Mouse (Mus musculus) MEL (cell line): ENCODE results near the gene Creld2. TPM values are rescaled to one million over a fixed set of nuclear protein-coding genes. Genes with fewer than 3 reads are reported as not detected.
"Not testable (repeated sequence)": the region's sequence is repeated elsewhere in the genome, so short reads cannot be mapped to it uniquely, and the experiment has no call there.

ENCODE experiments used
- DNase-seq: peaks from one replicate; pipeline ENCODE4 v3.0.0; 2011; ENCODE audit warnings: low read depth, low spot score
- H3K27ac ChIP-seq: 2 replicates; pipeline ENCODE4 v1.5.1; 2012; ENCODE audit warnings: low read depth, mild to moderate bottlenecking, control low read depth, low read length, moderate library complexity; ENCODE audit not compliant: control insufficient read depth
- H3K27me3 ChIP-seq, 2 experiments: fragments of 150-350 bp in 1 of 2; sonication (generic) in 1 of 2; 2 replicates each; pipeline ENCODE4 v1.6.1; 2012; ENCODE audit warnings: low read length in 2 of 2, mild to moderate bottlenecking in 2 of 2, improper control_type of control experiment in 1 of 2, moderate library complexity in 1 of 2; ENCODE audit not compliant: insufficient read depth in 2 of 2, control insufficient read depth in 1 of 2
- H3K36me3 ChIP-seq, 2 experiments: 2 replicates each; pipeline ENCODE4 v1.6.1; 2012 to 2014; ENCODE audit warnings: low read length in 2 of 2, improper control_type of control experiment in 1 of 2, inconsistent platforms in 1 of 2, mild to moderate bottlenecking in 1 of 2; ENCODE audit not compliant: insufficient read depth in 2 of 2, control insufficient read depth in 1 of 2
- H3K4me1 ChIP-seq, 2 experiments: fragments of 150-350 bp in 1 of 2; sonication (generic) in 1 of 2; 2 replicates each; pipeline ENCODE4 v1.6.1; 2012; ENCODE audit warnings: low read length in 2 of 2, improper control_type of control experiment in 1 of 2, mild to moderate bottlenecking in 1 of 2; ENCODE audit not compliant: insufficient read depth in 2 of 2, control insufficient read depth in 1 of 2
- H3K4me3 ChIP-seq, 2 experiments: fragments of 150-350 bp in 1 of 2; sonication (generic) in 1 of 2; 2 replicates each; pipeline ENCODE4 v1.5.1; 2012; ENCODE audit warnings: low read depth in 2 of 2, low read length in 2 of 2, mild to moderate bottlenecking in 2 of 2, moderate library complexity in 2 of 2, control low read depth in 1 of 2, improper control_type of control experiment in 1 of 2; ENCODE audit not compliant: control insufficient read depth in 1 of 2, insufficient read depth in 1 of 2
- H3K79me2 ChIP-seq: 2 replicates; pipeline ENCODE4 v1.6.1; 2012; ENCODE audit warnings: mild to moderate bottlenecking, low read length, moderate library complexity; ENCODE audit not compliant: control insufficient read depth, poor library complexity, insufficient read depth
- H3K9ac ChIP-seq: 2 replicates; pipeline ENCODE4 v1.6.1; 2012; ENCODE audit warnings: low read depth, mild to moderate bottlenecking, control low read depth, low read length, moderate library complexity; ENCODE audit not compliant: control insufficient read depth, poor library complexity, severe bottlenecking
- H3K9me3 ChIP-seq: fragments of 150-350 bp; sonication (generic); replicated peaks from 2 replicates; pipeline ENCODE4 v1.6.1; 2012; ENCODE audit warnings: mild to moderate bottlenecking, low read length, improper control_type of control experiment, moderate library complexity; ENCODE audit not compliant: insufficient read depth
- BHLHE40 ChIP-seq: IDR thresholded peaks from 2 replicates; pipeline ENCODE4 v1.6.1; 2012; ENCODE audit warnings: low read depth, mild to moderate bottlenecking, inconsistent platforms, low read length, improper control_type of control experiment, borderline replicate concordance
- CHD1 ChIP-seq: IDR thresholded peaks from 2 replicates; pipeline ENCODE4 v1.6.1; 2012; ENCODE audit warnings: low read depth, mild to moderate bottlenecking, inconsistent platforms, low read length, improper control_type of control experiment
- CHD2 ChIP-seq: IDR thresholded peaks from 2 replicates; pipeline ENCODE4 v1.6.1; 2011; ENCODE audit warnings: low read length, improper control_type of control experiment
- CTCF ChIP-seq, 3 experiments: IDR thresholded peaks in 2 of 3; conservative IDR thresholded peaks in 1 of 3; 2 replicates each; pipeline ENCODE4 v1.5.1; 2011 to 2012; ENCODE audit warnings: low read length in 3 of 3, low read depth in 2 of 3, mild to moderate bottlenecking in 2 of 3, improper control_type of control experiment in 1 of 3, inconsistent platforms in 1 of 3, mixed read lengths in 1 of 3, moderate library complexity in 1 of 3; ENCODE audit not compliant: control insufficient read depth in 1 of 3, insufficient read depth in 1 of 3, poor library complexity in 1 of 3, severe bottlenecking in 1 of 3
- ELF1 ChIP-seq: IDR thresholded peaks from 2 replicates; pipeline ENCODE4 v1.6.1; 2014; ENCODE audit warnings: low read depth, mild to moderate bottlenecking, inconsistent platforms, low read length, improper control_type of control experiment, moderate library complexity
- ETS1 ChIP-seq: IDR thresholded peaks from 2 replicates; pipeline ENCODE4 v1.6.1; 2012; ENCODE audit warnings: low read depth, mild to moderate bottlenecking, inconsistent platforms, low read length, improper control_type of control experiment, moderate library complexity
- GATA1 ChIP-seq: IDR thresholded peaks from 2 replicates; pipeline ENCODE4 v1.6.1; 2011; ENCODE audit warnings: low read depth, low read length, improper control_type of control experiment
- HCFC1 ChIP-seq: IDR thresholded peaks from 2 replicates; pipeline ENCODE4 v1.6.1; 2012; ENCODE audit warnings: low read depth, mild to moderate bottlenecking, inconsistent platforms, low read length, improper control_type of control experiment, moderate library complexity
- MXI1 ChIP-seq: IDR thresholded peaks from 2 replicates; pipeline ENCODE4 v1.6.1; 2011; ENCODE audit warnings: mild to moderate bottlenecking, low read depth, low read length, improper control_type of control experiment
- NELFE ChIP-seq: IDR thresholded peaks from 2 replicates; pipeline ENCODE4 v1.6.1; 2011; ENCODE audit warnings: low read depth, low read length, improper control_type of control experiment
- RAD21 ChIP-seq: IDR thresholded peaks from 2 replicates; pipeline ENCODE4 v1.6.1; 2011; ENCODE audit warnings: mild to moderate bottlenecking, low read depth, low read length, improper control_type of control experiment
- SMC3 ChIP-seq: IDR thresholded peaks from 2 replicates; pipeline ENCODE4 v1.6.1; 2011; ENCODE audit warnings: low read depth, low read length, improper control_type of control experiment
- USF2 ChIP-seq, 2 experiments: IDR thresholded peaks; 2 replicates each; pipeline ENCODE4 v1.6.1; 2011 to 2012; ENCODE audit warnings: improper control_type of control experiment in 2 of 2, low read length in 2 of 2, borderline replicate concordance in 1 of 2, inconsistent platforms in 1 of 2, low read depth in 1 of 2, mild to moderate bottlenecking in 1 of 2; ENCODE audit not compliant: insufficient read depth in 1 of 2
- ZMIZ1 ChIP-seq: IDR thresholded peaks from 2 replicates; pipeline ENCODE4 v1.6.1; 2012; ENCODE audit warnings: low read depth, mild to moderate bottlenecking, inconsistent platforms, low read length, improper control_type of control experiment, moderate library complexity
- ZNF384 ChIP-seq: IDR thresholded peaks from 2 replicates; pipeline ENCODE4 v1.6.1; 2012; ENCODE audit warnings: low read depth, mild to moderate bottlenecking, inconsistent platforms, low read length, improper control_type of control experiment
- polyA plus RNA-seq, 2 experiments: library from polyadenylated mRNA; stranded (reverse) in 1 of 2; unstranded in 1 of 2; fragments of >175 nt in 1 of 2; fragments of >200 nt in 1 of 2; gene quantifications; 2 replicates each; pipeline versions ENCODE4 v1.2.1 to v1.2.4; 2012; ENCODE audit warnings: low replicate concordance in 2 of 2, low read depth in 1 of 2; ENCODE audit not compliant: insufficient read length in 2 of 2, insufficient read depth in 1 of 2, missing spikeins in 1 of 2
- total RNA-seq: library from RNA; depleted of rRNA; stranded (reverse); fragments of 300-350 nt; gene quantifications from 2 replicates; pipeline ENCODE4 v1.2.3, GENCODE M21; 2012

The Creld2 gene
- total and polyA plus RNA-seq, 3 experiments: 118 to 188 TPM; not detected in 1

- H3K4me3 ChIP-seq: no peak overlapping the region
- no peaks in the 10 kb centered on the region; the same call in 1 of the 2 replicates for H3K79me2 ChIP-seq
- peaks cover 0 to under 1% of the 10 kb centered on the region in 2 experiments; a peak in 1 of 4 replicates for H3K4me1 ChIP-seq
- TF ChIP-seq CHD2: no peak
- TF ChIP-seq USF2 (IDR thresholded peaks at IDR 0.05; ENCODE audit: borderline replicate concordance in 1 of 2, insufficient read depth in 1 of 2, low read depth in 1 of 2, low read length in 2 of 2): no peak
- no peak for TF ChIP-seq ETS1
- TF ChIP-seq GATA1: no peak
- TF ChIP-seq SMC3: no peak
- TF ChIP-seq ZMIZ1: no peak
- no peak for TF ChIP-seq HCFC1
- TF ChIP-seq NELFE: no peak
- no peak for TF ChIP-seq ELF1
- no peak for TF ChIP-seq ZNF384
- TF ChIP-seq CTCF (IDR thresholded peaks at IDR 0.05 in 2 of 3, conservative IDR thresholded peaks at IDR 0.05 in 1 of 3; ENCODE audit: control insufficient read depth in 1 of 3, insufficient read depth in 1 of 3, low read depth in 2 of 3, low read length in 3 of 3, poor library complexity in 1 of 3, severe bottlenecking in 1 of 3): no peak
- TF ChIP-seq CHD1: no peak
- no peak for TF ChIP-seq BHLHE40
- no peak for TF ChIP-seq MXI1
- TF ChIP-seq, all 39 proteins: peak for 0
- no peak for DNase-seq
- no peak overlapping the region for H3K9ac ChIP-seq
- no peak overlapping the region for H3K27ac ChIP-seq
- H3K36me3 ChIP-seq: peaks cover 0 to 1% of the 10 kb centered on the region in 2 experiments; a peak in 2 of 4 replicates
- no peaks in the 10 kb centered on the region for H3K9me3 ChIP-seq
- no peaks in the 10 kb centered on the region for H3K27me3 ChIP-seq
These were observed 6.2 kb upstream of the Creld2 start for GRCm38 (mm10) chr15:88813262-88813661.

GRCm38 (mm10) chr15:88813873-88814272 lies 5.6 kb upstream of the Creld2 start:
- H3K27ac ChIP-seq, H3K9ac ChIP-seq, DNase-seq, H3K36me3 ChIP-seq, H3K4me3 ChIP-seq, H3K9me3 ChIP-seq, H3K4me1 ChIP-seq, H3K27me3 ChIP-seq, H3K79me2 ChIP-seq: not testable (repeated sequence)

DNA sequence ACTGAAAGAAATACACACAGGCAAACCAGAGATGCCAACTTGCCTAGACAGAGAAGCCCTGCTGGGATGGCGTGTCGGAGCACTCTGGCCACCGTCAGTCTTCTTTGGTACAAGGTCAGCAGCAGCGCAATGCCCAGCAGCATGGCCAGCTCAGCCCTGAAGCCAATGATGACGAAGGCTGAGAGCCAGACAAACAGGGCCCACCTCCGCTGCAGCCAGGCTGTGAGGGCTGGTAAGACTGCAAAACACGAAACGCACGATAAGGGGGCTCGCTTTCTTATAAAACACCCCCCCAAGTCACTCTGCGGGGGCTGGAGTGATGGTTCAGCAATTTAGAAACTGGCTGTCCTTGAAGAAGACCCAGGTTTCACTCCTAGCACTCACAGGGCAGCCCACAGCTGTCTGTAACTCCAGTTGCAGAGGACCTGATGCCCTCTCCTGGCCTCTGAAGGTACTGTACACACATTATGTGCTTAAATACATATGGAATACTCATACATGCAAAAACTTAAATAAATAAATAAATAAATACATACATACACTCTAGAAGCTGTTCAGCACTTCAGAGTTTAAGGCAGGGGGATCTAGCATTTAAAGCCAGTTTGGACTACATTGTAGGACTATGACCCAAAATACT lies 4.9 kb upstream of the Creld2 start:
- H3K9ac ChIP-seq: no peak overlapping the region
- no peak overlapping the region for H3K27ac ChIP-seq
- peaks cover 0 to 6% of the 10 kb centered on the region in 2 experiments; a peak in 1 of 4 replicates for H3K4me1 ChIP-seq
- no peaks in the 10 kb centered on the region for H3K27me3 ChIP-seq
- peaks cover 0 to 5% of the 10 kb centered on the region in 2 experiments; a peak in 3 of 4 replicates for H3K36me3 ChIP-seq
- H3K9me3 ChIP-seq: no peaks in the 10 kb centered on the region
- peak; percentile 58 for TF ChIP-seq SMC3
- peak; percentile 60 for TF ChIP-seq RAD21
- TF ChIP-seq GATA1: no peak
- TF ChIP-seq CTCF (IDR thresholded peaks at IDR 0.05 in 2 of 3, conservative IDR thresholded peaks at IDR 0.05 in 1 of 3; ENCODE audit: control insufficient read depth in 1 of 3, insufficient read depth in 1 of 3, low read depth in 2 of 3, low read length in 3 of 3, poor library complexity in 1 of 3, severe bottlenecking in 1 of 3): peak; percentile 42 to 60 (median 43)
- H3K79me2 ChIP-seq: peaks cover 5% of the 10 kb centered on the region
- no peak overlapping the region for H3K4me3 ChIP-seq
- DNase-seq: peak; percentile 71
